Mouse (Mus musculus): ENCODE results near the gene Mgat4b. TPM values are rescaled to one million over a fixed set of nuclear protein-coding genes. Genes with fewer than 3 reads are reported as not detected.

Gene Mgat4b
- total and polyA plus RNA-seq, 3 experiments: 56.7 to 82.0 (median 78.6) TPM

DNA sequence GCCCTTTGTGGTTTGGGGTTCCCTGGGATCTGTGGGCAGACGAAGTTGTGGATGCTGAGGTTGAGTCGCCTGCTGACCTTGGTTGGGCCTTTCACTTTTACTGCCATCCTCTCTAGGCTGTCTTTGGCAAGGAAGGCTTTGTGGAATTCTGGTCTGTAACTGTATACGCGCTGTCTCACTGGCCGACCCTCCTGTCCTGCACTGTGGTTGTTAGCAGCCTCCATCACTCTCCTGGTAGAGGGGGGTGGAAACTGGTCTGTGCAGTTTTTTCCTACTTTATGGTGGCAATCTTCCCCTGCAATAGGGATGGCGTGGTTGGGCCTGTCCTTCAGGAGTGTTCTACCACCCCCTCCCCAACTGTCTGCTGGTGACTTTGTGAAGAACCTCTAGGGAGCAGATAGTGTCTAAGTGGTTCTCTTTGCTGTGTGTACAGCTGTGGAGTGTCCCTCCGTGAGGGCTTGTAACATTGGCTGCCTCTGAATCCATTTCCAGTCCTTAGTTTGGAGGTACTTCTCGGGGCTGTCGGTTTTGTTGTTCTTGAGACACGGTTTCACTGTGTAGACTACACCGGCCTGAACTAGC, 42.1 kb downstream of the Mgat4b start:
- TF ChIP-seq EP300 (IDR thresholded peaks at IDR 0.05; ENCODE audit: insufficient read depth, low read depth, low read length): no peak
- TF ChIP-seq CTCF (IDR thresholded peaks at IDR 0.05): no peak
- TF ChIP-seq POLR2A (IDR thresholded peaks at IDR 0.05; ENCODE audit: insufficient read depth, low read depth, low read length): no peak
- H3K36me3 ChIP-seq (ENCODE audit: control insufficient read depth, insufficient read depth, low read length): no peaks in the 10 kb centered on the region
- H3K4me1 ChIP-seq (ENCODE audit: control insufficient read depth, insufficient read depth, low read length): no peaks in the 10 kb centered on the region; the same call in 1 of the 2 replicates
- intact Hi-C loops (cut with DNase I): no loop called here
- no peak overlapping the region for H3K4me3 ChIP-seq
- 75% methylated on average over 11 of the region's 11 CpGs for WGBS
- DNase-seq: no peak
- no peak overlapping the region for H3K27ac ChIP-seq
- no peaks in the 10 kb centered on the region for H3K27me3 ChIP-seq (ENCODE audit: control insufficient read depth, insufficient read depth, low read length)
- no peaks in the 10 kb centered on the region for H3K79me2 ChIP-seq (replicated peaks; ENCODE audit: control insufficient read depth, insufficient read depth, low read length)
- H3K9ac ChIP-seq (ENCODE audit: low read depth, low read length): no peak overlapping the region

DNA sequence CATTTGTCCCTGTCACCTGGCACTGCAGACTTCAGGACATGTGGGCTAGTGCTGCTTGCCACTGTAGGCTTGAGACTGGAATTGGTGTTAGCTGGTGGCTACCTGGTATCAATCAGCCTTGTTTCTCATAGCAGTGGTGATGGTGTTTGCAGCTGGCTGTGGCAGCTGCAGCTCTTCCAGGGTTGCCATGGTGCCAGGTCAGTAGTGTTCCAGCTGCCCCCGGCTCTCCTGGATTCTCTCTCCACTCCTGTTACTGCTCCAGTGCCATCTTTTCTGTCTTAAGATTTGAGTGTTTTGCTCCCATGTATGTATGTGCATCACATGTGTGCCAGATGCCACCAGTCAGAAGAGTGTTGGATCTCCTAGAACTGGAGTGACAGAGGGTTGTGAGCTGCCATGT, 42.7 kb downstream of the Mgat4b start:
- 60% methylated on average over 1 of the region's 1 CpGs for WGBS
- intact Hi-C loops (cut with DNase I): no loop called here
- Histone ChIP-seq H3K27me3 (ENCODE audit: control insufficient read depth, insufficient read depth, low read length) (no peaks in the 10 kb centered on the region), H3K4me3 (no peak overlapping the region), H3K36me3 (ENCODE audit: control insufficient read depth, insufficient read depth, low read length) (no peaks in the 10 kb centered on the region), H3K79me2 (replicated peaks; ENCODE audit: control insufficient read depth, insufficient read depth, low read length) (no peaks in the 10 kb centered on the region), H3K9ac (ENCODE audit: low read depth, low read length) (no peak overlapping the region), H3K4me1 (ENCODE audit: control insufficient read depth, insufficient read depth, low read length) (no peaks in the 10 kb centered on the region; the same call in 1 of the 2 replicates), H3K27ac (no peak overlapping the region)
- TF ChIP-seq POLR2A (IDR thresholded peaks at IDR 0.05; ENCODE audit: insufficient read depth, low read depth, low read length) (no peak), CTCF (IDR thresholded peaks at IDR 0.05) (no peak), EP300 (IDR thresholded peaks at IDR 0.05; ENCODE audit: insufficient read depth, low read depth, low read length) (no peak)
- no peak for DNase-seq

DNA sequence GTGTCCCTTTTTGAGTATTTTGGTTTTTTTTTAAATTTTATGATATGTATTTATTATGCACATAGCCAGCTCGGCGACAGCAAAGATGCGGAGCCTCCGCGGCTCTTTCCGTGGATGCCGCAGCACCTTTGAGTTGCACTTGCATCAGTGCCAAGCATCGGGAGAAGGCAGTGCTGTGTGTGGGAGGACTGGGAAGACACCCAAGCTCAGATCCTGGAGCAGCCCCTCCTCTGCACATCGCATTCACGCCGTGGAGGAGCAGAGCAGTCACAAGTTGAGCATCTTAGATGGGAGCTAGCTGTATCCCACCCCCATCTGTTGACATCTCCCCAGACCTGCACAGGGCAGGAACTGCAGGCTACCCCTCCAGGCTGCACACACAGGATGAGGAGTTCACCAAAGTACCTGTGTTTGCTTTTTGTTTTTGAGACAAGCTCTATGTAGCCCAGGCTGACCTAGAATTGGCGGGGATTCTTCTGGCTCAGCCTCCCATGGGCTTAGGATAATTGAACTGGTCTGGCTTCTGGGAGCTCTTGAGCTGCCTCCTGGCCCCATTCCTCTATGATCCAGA, 43.4 kb downstream of the Mgat4b start:
- no peak for TF ChIP-seq EP300 (IDR thresholded peaks at IDR 0.05; ENCODE audit: insufficient read depth, low read depth, low read length)
- no peak for TF ChIP-seq CTCF (IDR thresholded peaks at IDR 0.05)
- no peak for TF ChIP-seq POLR2A (IDR thresholded peaks at IDR 0.05; ENCODE audit: insufficient read depth, low read depth, low read length)
- Histone ChIP-seq H3K4me1 (ENCODE audit: control insufficient read depth, insufficient read depth, low read length) (no peaks in the 10 kb centered on the region; the same call in 1 of the 2 replicates), H3K79me2 (replicated peaks; ENCODE audit: control insufficient read depth, insufficient read depth, low read length) (no peaks in the 10 kb centered on the region), H3K4me3 (no peak overlapping the region), H3K36me3 (ENCODE audit: control insufficient read depth, insufficient read depth, low read length) (no peaks in the 10 kb centered on the region), H3K9ac (ENCODE audit: low read depth, low read length) (no peak overlapping the region), H3K27ac (no peak overlapping the region), H3K27me3 (ENCODE audit: control insufficient read depth, insufficient read depth, low read length) (no peaks in the 10 kb centered on the region)
- no peak for DNase-seq
- 47% methylated on average over 12 of the region's 12 CpGs for WGBS
- intact Hi-C loops (cut with DNase I): no loop called here

DNA sequence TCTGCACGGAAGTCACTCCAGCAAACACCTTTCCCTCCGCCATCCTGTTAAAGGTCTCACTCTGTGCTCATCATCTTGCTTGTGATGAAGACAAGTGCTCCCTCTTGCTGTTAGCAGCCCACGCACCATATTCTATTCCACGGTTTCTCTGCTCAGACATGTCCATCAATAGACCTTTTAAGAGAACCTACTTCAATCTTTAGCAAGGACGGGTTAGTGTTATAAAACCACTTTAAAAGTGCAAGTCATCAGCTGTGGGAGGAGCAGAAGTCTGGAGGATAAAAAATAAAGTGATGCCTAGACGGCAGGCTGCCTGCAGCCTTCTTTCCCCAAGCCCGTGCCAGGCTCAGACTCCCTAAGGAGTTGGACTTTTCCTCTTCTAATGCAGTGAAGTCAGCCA, 45.9 kb downstream of the Mgat4b start:
- 74% methylated on average over 7 of the region's 7 CpGs for WGBS
- no peak overlapping the region for H3K27ac ChIP-seq
- TF ChIP-seq EP300 (IDR thresholded peaks at IDR 0.05; ENCODE audit: insufficient read depth, low read depth, low read length) (no peak), CTCF (IDR thresholded peaks at IDR 0.05) (no peak), POLR2A (IDR thresholded peaks at IDR 0.05; ENCODE audit: insufficient read depth, low read depth, low read length) (no peak)
- no peak overlapping the region for H3K4me3 ChIP-seq
- no peaks in the 10 kb centered on the region for H3K27me3 ChIP-seq (ENCODE audit: control insufficient read depth, insufficient read depth, low read length)
- H3K9ac ChIP-seq (ENCODE audit: low read depth, low read length): no peak overlapping the region
- no peaks in the 10 kb centered on the region; the same call in 1 of the 2 replicates for H3K36me3 ChIP-seq (ENCODE audit: control insufficient read depth, insufficient read depth, low read length)
- H3K79me2 ChIP-seq (replicated peaks; ENCODE audit: control insufficient read depth, insufficient read depth, low read length): no peaks in the 10 kb centered on the region
- intact Hi-C loops (cut with DNase I): no loop called here
- DNase-seq: no peak
- H3K4me1 ChIP-seq (ENCODE audit: control insufficient read depth, insufficient read depth, low read length): no peaks in the 10 kb centered on the region; the same call in 1 of the 2 replicates

DNA sequence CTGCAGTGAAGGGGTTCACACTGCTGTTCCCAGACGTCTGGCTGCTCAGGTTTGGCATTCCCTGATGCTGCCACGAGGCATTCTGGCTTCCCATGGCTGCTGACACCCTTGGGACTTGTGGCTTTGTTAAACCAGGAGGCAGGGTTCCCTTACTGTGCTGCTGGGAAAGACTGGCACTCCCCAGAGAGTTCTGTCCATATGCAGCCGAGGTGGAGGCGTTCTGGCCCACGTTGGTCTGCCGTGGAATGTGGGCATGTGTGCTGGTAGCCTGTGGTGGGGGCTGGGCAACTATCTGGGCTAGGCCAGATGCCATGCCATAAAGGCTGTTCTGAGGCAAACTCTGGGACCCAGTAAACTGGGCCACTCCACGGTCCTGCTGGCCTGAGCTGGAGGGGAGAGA, 47.6 kb downstream of the Mgat4b start:
- Histone ChIP-seq H3K27me3 (ENCODE audit: control insufficient read depth, insufficient read depth, low read length) (no peaks in the 10 kb centered on the region), H3K27ac (no peak overlapping the region), H3K79me2 (replicated peaks; ENCODE audit: control insufficient read depth, insufficient read depth, low read length) (no peaks in the 10 kb centered on the region; the same call in 1 of the 2 replicates), H3K4me1 (ENCODE audit: control insufficient read depth, insufficient read depth, low read length) (no peaks in the 10 kb centered on the region; the same call in 1 of the 2 replicates), H3K36me3 (ENCODE audit: control insufficient read depth, insufficient read depth, low read length) (no peaks in the 10 kb centered on the region; the same call in 1 of the 2 replicates), H3K9ac (ENCODE audit: low read depth, low read length) (no peak overlapping the region), H3K4me3 (no peak overlapping the region)
- WGBS: 67% methylated on average over 7 of the region's 7 CpGs
- TF ChIP-seq EP300 (IDR thresholded peaks at IDR 0.05; ENCODE audit: insufficient read depth, low read depth, low read length): no peak
- TF ChIP-seq CTCF (IDR thresholded peaks at IDR 0.05): no peak
- no peak for TF ChIP-seq POLR2A (IDR thresholded peaks at IDR 0.05; ENCODE audit: insufficient read depth, low read depth, low read length)
- intact Hi-C loops (cut with DNase I): no loop called here
- DNase-seq: no peak

DNA sequence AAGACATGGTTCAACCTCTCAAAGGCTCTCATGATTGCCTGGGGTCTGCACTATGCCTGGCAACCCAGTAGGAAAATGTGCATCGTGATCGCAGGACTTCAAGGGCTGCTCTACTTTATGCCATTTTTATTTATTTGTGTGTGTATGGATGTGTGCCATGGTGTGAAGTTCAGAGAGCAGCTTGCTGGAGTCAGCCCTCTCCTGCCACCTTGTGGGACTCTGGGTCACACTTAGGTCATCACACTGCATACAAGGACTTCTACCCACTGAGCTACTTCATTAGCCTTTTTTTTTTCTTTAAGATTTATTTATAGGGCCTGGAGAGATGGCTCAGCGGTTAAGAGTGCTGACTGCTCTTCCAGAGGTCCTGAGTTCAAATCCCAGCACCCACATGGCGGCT, 51.3 kb downstream of the Mgat4b start:
- H3K79me2 ChIP-seq (replicated peaks; ENCODE audit: control insufficient read depth, insufficient read depth, low read length): no peaks in the 10 kb centered on the region; the same call in 1 of the 2 replicates
- H3K27me3 ChIP-seq (ENCODE audit: control insufficient read depth, insufficient read depth, low read length): no peaks in the 10 kb centered on the region
- peaks cover 2% of the 10 kb centered on the region for H3K36me3 ChIP-seq (ENCODE audit: control insufficient read depth, insufficient read depth, low read length)
- WGBS: 57% methylated on average over 4 of the region's 4 CpGs
- H3K27ac ChIP-seq: no peak overlapping the region
- no peak overlapping the region for H3K4me3 ChIP-seq
- intact Hi-C loops (cut with DNase I): loop anchor here (2.0 to 5.0 kb wide), 2 partner anchors 25 to 100 kb away; no protein-coding TSS in a partner anchor
- H3K4me1 ChIP-seq (ENCODE audit: control insufficient read depth, insufficient read depth, low read length): no peaks in the 10 kb centered on the region
- peak in 1 of 2 experiments; percentile 47 for DNase-seq
- peak; percentile 67 for TF ChIP-seq CTCF (IDR thresholded peaks at IDR 0.05)
- TF ChIP-seq EP300 (IDR thresholded peaks at IDR 0.05; ENCODE audit: insufficient read depth, low read depth, low read length): no peak
- H3K9ac ChIP-seq (ENCODE audit: low read depth, low read length): no peak overlapping the region

All from heart, adult 2 months (tissue).